Mouse (Mus musculus) heart, postnatal 4 days (tissue): ENCODE measurements around the gene Rgs7bp. TPM values are rescaled to one million over a fixed set of nuclear protein-coding genes. Genes with fewer than 3 reads are reported as not detected.

Experiments
- DNase-seq: peaks from one replicate; pipeline ENCODE4 v3.0.0; 2021
- total RNA-seq, 2 experiments: library from RNA; stranded (reverse); gene quantifications; 2 replicates each; pipeline ENCODE4 v1.2.3; 2021

Rgs7bp gene
- 1 to 10 TPM; 6.7 to 7.6 TPM for total RNA-seq

DNA sequence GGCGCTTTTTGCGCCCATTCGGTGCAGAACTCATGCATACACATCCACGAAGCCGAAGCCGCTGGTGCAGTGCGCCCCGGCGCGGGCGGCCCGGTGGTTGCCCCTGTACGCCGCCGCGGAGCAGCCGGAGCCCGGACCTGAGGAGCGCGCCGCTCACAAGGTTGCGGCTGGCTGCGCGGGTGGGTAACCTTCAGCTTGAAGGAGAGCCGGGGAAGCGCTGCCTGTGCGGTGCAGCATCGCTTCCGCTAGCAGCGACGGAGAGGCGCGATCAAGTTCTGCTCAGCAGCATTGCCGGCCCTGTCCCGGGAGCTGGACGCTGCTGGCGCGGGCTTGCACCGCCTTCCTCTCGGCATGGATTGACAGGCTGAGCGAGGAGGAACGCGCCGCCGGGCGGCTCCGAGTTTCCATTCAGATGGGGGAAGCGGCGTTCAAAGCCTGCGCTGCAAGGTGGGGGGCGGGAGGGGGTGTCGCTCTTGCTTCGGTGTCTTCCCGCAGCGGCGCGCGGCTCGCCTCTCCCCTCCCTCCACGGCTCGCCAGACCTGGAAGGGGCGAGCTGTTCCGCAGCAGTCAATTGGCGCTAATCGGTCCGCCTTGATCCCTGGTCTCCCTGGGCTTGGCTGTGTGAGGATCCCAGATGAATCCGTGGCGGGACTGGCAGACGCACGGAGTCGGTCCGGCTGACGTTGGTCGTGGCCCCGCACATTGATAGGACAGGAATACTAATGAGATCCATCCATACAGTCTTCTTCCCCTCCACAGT is at the start of gene Rgs7bp:
TSS of gene Rgs7bp (minus strand) at position 750 of the 760 bp plus-strand sequence.
- peak; percentile 69 for DNase-seq

DNA sequence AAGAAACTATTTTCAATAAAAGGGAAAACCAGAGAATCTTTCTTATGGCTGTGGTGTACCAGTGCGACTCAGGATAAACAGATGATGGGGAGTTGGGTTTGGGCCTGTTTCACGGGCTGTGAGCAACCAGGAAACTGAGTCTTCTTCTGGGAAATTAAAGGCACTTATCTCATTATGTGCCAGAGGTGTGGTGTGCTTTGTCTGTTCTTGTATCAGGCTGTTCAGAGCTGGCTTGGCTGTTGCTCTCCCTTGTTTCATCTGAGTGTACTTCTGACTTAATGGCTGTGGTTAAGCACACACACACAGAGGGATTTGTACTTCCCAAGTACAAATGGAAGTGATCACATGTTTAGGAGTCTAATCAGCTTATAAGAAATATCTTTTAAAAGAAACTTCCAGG is 49.7 kb upstream of the Rgs7bp start:
- no peak for DNase-seq

DNA sequence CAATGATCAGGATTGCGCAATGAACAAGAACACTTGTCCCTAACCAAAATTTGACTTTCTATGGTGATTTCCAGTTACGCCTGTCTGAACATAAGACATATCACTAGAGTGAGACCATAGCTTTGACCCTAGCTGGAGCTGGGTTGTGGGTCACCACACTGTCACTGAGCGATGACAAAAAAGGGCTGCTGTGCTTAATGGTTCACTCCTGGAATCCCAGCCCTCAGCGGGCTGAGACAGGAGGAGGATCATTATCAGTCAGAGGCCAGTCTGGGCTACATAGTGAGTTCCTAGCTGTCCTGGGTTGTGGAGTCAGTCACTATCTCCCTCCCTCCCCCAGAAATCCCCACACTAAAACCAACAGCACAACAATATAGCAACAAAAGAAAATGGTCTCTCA is 46.0 kb upstream of the Rgs7bp start:
- no peak for DNase-seq

GRCm38 (mm10) chr13:105096316-105096715 is 41.6 kb upstream of the Rgs7bp start:
- no peak for DNase-seq

GRCm38 (mm10) chr13:105089276-105089675 is 34.5 kb upstream of the Rgs7bp start:
- no peak for DNase-seq

- no peak for DNase-seq
Measured at GRCm38 (mm10) chr13:105081862-105082261, 27.1 kb upstream of the Rgs7bp start, which contains the start of gene 4933425L06Rik. Gene 4933425L06Rik, plus strand, starts transcription at chr13:105082122.

- DNase-seq: no peak
Measured at GRCm38 (mm10) chr13:105066890-105067845, 12.4 kb upstream of the Rgs7bp start.

- DNase-seq: no peak
Measured at GRCm38 (mm10) chr13:105066119-105066518, 11.4 kb upstream of the Rgs7bp start.

DNA sequence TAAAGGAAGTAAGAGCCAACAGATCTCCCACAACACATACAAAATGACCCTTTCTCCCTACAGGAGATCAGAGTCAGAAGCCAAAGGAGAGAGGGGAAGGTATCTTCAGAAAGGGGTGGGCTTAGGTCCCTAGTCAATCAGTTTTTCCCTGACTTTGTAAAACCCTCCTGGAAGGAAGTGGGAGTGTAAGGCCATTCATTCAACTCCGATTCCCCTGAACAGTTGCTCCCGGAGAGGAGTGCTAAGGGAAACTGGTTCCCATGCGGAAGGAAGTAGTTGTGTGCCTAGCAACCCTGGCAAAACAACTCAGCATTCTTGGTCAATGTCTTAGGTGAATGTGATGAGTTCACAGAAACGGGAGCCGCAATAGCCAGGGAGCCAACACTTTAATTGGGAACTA is 644 bp upstream of the Rgs7bp start:
- DNase-seq: peak; percentile 13

DNA sequence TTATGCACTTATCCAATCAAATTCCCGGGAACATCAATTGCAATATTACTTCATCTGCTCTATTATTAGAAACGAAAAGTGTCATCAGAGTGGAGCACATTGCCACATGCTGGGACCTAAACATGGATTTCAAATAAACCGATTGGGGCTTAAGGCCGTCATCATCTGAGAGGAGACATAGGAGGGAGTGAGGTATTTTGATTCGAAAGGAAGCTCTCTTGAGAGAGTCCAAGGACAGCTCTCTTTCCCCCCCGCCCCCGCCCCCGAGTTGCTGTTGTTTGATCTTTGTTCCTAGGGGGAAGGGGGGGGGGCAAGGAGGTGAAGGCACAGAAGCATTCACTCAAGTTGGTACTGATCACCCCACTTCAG is 195 bp upstream of the Rgs7bp start:
- DNase-seq: no peak

DNA sequence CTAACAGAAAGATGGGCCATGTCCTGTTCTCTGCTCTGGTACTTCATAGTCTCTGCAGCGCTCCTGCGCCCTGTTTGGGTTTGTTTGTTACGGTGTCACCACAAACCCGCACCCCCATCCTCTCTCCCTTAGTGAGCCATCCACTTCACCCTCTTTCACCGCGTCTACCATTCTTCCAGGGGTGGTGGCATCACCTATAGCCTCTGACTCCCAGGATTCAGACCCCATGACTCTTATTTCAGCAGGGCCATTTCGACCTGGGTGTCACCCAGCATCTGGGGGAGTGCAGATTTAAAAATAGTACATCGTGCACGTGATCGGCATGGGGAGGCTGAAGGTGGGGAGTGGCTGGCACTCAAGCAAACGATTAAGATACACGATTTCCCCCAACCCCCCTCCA is 1.1 kb downstream of the Rgs7bp start:
- peak; percentile 18 for DNase-seq

GRCm38 (mm10) chr13:105051432-105051831 is 3.3 kb downstream of the Rgs7bp start:
- peak; percentile 18 for DNase-seq

- peak; percentile 31 for DNase-seq
Measured at GRCm38 (mm10) chr13:105048662-105049061, 6.1 kb downstream of the Rgs7bp start.

GRCm38 (mm10) chr13:105047377-105047776 is 7.4 kb downstream of the Rgs7bp start:
- DNase-seq: no peak

DNA sequence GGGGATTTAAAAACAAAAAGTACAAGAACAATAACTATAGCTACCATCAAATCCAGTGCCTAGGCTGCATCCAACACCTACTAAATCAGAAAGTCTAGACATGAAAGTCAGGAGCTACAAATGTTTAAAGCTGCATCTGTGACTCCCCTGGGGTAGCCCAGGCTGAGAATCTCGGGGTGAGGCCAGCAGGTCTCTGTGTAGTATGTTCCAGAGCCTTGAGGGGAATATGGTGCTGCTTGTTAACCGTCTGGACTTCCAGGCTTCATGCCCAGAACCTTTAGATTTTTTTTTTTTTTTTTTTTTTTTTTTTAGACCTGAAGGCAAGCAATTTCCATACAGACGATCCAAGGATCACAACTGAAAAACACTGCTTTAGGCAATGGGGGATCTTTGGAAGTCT is 10.8 kb downstream of the Rgs7bp start:
- DNase-seq: no peak

GRCm38 (mm10) chr13:105038334-105038733 is 16.4 kb downstream of the Rgs7bp start:
- no peak for DNase-seq

DNA sequence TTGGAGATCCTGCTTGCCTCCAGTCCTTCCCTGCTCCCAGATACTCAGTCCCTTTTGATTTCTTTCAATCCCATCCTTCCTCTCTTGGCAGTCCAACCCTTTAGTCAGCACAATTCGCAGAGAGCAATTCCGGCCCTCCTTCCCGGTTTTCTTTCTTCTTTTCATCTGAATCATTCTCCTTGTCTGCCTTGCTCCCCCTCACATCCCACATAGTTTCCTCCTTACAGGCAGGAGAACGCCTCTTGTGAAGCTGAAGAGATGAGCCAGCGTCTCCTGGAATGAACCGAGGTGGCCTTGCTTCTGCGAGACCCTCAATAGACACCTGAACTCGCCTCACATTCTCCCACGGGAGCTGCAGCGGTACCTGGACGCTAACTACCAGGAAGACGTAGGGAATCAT is 16.9 kb downstream of the Rgs7bp start:
- DNase-seq: no peak

- DNase-seq: no peak
Measured at GRCm38 (mm10) chr13:105031882-105032281, 22.8 kb downstream of the Rgs7bp start.

DNA sequence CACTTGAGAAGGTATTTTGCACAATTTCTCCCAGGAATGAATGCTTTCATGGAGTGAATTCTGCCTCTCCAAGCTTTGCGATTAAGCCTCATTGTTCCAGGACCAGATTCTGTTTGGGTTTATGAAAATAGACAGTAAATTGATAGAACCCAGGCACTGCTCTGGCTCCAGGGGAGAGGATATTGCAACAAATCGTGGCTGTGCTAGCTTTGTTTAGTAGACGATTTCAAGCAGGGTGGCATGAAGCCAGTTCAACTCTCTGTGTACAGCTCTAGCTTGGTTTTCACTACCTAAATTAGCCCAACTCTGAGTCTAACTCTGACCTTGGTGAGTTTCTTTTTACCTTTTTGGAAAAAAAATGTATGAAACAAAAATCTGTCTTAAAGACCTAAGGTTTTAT is 26.5 kb downstream of the Rgs7bp start:
- DNase-seq: no peak

DNA sequence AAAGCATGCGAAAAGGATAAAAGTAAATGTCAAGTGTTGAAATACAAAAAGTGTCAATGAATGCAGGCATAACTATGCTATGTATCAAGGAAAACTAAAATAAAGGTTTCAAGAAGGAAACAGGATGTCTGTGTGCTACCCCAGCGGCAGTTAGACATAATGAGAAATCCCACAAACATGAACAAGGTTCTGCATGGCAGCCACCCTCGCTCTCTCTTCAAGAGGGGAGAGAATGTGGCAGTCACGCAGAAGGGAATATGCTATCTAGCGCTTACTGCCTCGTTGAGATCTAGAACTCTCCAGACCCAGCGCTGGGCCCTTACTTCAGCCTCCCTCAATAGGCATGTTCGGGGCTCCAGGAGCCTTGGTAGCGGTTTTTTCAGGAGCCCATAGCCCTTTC is 38.2 kb downstream of the Rgs7bp start:
- DNase-seq: no peak

DNA sequence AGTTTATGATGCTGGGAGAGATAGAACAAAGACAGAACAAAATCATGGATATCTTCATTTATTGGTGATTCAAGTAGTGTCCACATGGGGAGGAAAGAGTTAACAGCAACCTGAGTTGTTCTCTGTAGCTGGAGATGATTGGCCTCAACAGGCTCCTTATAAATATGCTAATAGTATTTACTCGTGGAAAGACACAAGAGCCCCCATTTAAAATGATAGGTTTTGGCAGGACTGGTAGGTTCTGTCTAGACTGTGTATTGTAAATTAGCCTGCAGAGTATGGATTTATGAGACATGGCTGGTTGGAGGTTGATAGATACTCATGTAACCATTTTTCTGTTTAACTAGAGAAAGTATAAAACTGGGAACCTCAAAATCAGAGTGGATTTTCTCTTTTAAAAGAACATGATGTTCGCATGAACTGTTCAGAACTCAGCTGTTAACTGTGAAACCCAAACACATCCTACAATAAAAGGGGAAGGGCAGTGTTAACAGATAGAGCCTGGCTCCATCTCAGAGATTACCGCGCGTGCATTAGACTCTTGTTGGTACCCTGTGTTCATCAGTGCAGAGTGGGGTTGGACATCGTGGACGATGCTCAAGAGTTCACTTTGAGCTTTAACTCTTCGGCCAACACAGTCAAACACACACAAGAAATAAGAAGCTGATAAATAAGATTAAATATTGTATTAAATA is 38.9 kb downstream of the Rgs7bp start:
- no peak for DNase-seq

DNA sequence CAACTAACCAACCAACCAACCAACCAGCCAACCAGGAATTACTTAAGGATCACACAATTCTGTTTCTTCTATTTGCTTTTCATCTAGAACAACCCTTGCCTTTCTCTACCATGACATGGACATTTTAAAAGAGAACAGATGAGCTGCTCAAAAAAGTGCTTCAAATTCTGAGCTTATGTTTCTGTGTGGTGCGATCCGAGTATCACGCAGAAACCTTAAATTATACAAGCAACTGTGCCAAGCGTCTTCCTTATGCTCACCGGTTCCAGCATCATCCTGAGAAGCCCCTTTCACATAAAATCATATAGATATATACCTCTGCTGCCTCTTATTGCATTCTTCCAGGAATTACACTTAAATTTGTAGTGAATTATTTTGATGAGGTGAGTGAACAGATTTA is 43.4 kb downstream of the Rgs7bp start:
- DNase-seq: no peak

DNA sequence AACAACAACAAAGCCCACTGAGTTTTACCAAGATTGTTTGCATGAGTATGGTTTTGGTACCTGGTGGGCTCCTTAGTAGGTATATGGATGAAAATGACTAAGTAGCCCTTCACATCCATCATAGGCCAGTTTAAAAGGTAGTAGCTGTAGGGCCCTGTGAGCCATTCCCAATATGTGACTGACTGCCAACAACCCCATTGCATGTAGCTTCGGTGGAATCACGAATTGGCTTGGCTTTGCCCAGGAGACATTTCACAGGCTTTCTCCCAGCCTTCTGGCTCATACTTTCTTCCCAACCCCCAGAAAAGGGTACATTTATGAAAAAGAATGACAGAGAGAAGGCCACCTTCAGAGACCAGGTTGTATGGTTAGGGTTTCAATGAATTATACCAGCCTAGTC is 45.8 kb downstream of the Rgs7bp start:
- no peak for DNase-seq
